Mouse (Mus musculus) cerebellum, adult 9-10 months (tissue): ENCODE data around the gene Krt2.
A peak's percentile ranks its signal among the peaks of the same experiment; 100 is the strongest.

ENCODE experiments used
- DNase-seq: peaks from one replicate; pipeline ENCODE4 v3.0.0; 2022

Krt2 gene

DNA sequence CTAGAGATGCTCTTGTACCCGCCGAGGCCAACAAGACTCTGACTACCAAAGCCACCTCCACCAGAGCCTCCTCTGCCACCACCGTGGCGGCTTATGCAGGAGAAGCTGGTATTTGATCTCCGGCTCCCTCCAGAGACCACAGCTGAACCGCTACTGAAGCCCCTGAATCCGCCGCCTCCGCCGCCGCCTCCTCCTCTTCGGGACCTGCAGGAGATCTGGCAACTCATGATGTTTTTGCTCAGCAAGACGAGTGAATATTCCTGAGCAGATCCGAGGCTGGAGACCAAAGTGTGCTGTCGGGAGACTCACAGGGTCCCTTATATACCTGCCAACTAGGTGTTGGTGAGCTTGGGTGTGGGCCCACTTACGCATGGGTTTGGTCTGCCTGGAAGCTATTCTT, at the start of gene Krt2:
Gene Krt2, minus strand, starts transcription at position 295 of the 400 bp plus-strand sequence.
- DNase-seq = no peak

DNA sequence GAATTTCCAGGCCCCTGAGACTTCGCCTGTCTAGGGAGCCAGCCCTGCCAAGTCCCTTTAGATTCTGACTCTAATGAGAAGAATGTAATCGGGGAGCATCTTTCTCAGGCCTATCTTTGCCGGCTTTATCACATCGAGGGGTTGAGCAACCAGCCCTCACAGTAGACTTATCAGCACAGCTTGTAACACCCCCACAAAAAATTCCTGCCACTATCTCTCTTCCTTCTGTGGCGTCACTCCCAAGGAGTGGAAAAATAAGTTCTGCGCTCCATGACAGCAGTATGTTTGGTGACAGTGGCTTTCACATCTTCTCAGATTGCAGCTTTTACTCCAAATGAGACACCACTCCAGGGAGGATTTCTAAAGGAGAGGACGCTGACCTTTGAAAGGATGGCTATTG, 48.8 kb upstream of the Krt2 start:
- no peak for DNase-seq

DNA sequence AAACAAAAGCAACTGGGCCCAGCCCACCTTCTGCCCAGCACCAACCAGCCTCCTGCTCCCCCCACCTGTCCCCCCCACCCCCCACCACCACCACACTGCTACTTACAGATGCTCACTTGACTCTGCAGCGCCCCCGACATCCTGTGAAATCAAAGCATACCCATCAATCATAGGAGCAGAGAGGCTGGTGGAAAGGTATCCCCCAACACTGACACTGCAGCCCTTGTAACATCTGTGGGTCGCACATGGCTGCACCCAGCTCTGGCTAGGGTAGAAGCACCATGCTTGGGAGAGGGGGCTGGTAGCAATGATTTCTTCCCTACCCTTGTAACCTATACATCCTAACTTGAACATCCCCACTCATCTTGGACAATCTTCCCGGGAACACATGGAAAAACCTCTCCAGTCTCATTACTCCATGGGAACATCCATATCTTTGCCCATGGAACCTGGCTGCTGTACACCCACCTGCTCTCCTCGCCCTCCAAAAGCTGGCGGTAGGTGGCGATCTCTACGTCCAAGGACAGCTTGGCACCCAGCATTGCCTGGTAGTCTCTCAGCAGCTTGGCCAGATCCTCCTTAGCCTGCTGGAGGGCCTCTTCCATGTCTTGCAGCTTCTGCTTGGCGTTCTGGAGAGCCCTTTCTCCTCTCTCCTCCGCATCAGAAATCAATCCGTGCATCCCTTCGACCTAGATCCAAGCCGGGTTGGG, 42.6 kb upstream of the Krt2 start:
- DNase-seq = no peak

DNA sequence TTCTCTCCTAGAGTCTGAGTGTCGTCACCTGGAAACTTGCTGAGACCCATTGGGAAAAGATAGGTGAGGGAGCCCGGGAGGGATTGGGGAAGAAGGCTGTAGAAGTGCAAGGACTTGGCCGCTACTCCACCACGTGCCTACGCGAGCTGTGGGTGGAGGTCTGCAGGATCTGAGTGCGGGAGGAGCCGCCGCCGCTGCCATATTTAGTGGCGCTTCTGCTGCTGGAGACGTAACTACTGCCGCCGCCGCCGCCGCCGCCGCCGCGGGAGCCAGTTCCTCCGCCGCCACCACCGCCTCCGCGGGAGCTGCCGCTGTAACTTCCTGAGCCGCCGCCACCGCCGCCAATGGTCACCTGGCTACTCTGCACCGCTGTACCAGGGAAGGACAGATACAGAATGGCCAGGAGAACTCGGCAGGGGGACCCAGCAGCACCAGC, 41.8 kb upstream of the Krt2 start:
- DNase-seq = no peak

DNA sequence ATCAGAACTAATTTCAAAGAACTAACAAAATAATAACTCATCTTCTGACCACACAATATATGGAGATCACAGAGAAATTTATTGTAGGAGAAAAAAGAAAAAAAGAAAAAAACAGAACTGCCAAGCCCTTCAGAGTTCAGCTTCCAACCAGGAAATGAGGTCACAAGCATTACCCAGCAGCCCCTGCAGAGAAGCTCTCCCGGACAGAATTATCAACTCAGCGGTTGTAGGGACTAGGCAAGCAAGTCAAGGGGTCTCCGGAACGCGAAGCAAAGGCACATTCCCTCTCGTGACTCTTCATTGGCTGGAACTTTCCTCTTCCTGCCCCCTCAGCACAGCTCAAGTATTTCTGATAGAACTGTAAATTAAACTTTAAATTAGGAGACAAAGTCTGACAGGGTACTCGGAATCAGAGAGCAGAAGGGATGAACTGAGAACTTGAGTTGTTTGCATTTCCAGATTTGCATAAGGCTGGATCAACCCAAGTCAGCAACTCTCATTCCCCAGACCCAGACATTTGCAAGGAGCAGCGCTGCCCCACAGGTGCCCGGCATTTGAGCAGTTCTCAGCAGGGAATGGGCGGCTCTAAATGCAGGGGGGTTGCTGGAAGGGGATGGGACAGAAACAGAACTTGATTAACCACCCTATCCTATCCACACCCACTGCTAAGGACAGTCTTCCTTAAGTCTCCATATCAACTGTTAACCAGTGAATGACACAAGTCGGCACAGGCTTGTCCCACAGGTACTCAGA, 40.9 kb upstream of the Krt2 start:
- DNase-seq = no peak

DNA sequence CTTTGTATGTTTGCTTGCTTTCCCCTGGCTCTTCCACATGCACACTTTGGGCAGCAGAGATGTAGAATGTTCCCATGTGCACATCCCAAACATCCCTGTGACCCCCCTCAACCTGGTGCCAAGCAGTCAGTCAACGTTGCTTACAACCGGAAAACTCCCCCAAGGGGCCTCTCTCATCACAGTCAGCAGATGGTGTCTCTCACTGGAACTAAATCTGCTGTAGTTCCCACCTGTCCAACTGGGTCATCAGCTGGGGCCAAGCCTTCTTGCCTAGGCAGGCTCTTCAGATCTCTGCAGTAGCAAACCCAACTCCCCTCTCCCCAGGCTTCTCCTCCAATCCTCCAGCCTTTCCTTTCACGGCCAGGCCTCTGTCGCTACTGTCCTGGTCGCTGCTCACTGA, 38.7 kb upstream of the Krt2 start:
- peak; percentile 9 for DNase-seq

DNA sequence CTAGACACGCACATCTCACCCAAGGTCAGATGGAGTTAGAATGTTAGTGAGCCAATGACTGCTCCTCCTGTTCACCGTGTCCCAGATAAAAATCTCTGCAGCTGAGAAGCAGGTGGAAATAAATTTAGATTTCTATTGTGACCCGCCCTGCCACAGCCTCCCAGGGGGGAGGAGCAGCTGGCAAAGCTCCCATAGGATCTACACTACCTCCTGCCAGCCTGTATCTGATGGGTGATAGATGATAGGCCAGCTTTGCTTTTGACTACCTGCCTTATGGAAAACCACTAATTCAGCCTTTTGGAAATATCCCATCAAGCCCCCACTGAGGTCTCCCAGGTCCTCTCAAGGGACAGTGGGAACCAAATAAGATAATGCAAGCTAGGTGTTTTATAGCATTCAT, 37.8 kb upstream of the Krt2 start:
- DNase-seq = no peak

DNA sequence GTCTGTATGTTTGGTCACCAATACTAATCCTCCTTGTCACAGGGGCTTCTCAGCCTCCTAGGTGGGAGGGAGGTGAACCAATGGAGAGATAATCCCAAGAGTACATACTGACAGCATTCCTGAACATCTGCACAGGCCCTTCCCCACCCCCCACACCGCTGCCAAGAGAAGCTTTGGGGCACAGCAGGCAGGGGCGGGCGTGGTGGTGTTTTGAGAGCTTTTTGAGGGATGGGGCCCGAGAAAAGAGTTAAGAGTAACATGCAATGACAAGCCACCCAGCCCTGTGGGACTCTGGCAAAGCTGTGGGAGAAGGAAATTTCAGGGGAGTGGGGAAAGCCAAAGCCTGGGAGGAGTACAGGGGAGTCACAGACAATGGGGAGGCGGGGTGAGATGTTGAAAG, 36.3 kb upstream of the Krt2 start:
- no peak for DNase-seq

DNA sequence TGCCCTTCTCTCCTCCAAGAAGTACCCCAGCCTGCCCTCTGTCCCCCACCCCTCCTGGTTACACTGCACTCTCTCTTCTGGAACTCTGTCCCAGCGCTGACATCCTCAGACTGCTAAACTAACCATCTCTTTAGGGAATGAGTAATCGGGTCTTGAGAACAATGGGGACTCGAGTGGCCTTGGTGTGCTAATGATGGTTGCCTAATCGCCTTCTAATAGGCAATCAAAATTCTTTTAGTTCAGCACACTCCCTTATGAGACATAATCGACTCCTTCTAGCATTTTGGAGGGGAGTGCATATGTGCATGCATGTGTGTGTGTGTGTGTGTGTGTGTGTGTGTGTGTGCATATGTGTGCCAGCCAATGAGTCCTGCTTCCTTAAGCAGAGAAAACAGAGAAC, 34.6 kb upstream of the Krt2 start:
- DNase-seq = no peak

DNA sequence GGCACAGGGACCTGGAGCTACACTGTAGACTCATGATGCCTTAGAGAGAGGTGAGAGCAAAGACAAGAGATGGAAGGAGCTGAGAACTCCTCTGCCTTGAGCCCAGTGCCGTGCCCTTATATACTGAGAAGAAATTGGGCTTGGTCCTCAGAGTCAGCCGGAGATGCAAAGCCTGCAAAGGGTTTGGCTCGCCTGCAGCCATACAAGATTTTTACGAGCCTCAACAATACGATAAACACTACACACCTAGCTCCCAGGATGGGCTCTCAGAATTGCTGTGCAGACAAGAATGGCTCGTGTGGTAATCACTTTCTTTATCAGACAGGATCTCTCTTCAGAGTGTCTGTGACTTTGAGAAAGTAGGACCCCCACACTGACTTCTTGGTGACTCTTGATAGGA, 32.7 kb upstream of the Krt2 start, which contains the start of gene Krt1:
Gene Krt1, minus strand, starts transcription at position 101 of the 400 bp plus-strand sequence.
- no peak for DNase-seq

DNA sequence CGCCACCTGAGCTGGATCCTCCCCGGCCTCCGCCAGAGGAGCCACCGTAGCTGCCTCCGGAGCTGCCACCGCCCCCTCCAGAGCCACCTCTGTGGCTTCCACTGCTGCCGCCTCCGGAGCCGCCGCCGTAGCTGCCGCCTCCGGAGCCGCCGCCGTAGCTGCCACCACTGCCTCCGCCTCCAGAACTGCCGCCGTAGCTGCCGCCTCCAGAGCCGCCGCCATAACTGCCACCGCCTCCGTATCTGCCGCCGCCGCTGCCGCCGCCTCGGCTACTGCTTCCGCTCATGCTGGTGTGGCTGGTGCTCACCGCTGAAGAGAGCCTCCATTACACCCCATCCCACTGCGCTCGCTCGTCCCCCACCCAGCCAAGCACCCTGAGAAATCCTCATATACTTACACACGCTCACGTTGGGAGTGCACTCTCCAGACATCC, 28.0 kb upstream of the Krt2 start:
- no peak for DNase-seq

DNA sequence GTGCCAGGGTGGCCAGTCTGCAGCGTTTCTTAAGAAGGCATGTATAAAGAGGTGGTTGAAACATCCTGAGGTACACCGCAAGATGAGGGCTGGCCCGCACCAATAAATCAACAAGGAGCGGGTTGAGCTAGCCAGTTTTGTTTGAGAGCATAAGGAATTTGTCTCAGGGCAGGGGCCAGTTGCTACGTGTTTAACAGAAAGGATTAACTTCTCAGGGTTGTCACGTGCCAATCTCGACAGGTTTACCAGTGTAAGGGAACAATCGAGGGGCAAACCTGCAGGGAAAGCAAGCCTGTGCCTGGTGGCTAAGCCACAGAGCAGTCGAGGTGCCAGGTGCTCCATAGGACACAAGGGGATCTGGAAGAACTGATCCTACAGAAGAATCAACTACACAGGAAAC, 25.2 kb upstream of the Krt2 start:
- DNase-seq = no peak

DNA sequence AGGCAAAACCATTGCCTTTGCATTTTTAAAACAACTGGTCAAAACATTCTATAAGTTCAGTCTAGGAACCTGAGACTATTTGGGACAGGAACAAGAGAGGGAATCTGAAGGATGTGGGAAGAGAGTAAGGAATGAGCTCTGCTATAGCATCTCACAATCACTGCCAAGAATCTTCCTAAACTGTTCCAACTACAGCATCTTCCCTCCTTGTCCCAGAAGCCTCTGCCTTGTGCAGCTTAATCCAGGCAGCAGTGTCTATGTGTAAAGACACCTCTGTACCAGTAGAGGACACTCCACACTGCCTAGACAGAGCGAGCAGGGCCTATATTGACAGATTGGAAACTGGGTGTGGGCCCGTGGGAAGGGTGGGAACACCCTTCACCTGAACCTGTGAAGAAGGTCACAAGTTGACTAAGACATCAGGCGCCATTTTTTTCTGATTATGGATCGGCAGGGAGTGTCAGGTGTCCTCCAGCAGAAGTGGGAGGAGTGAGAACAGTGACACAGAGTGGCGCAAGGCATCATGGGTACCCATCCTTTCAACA, 16.9 kb upstream of the Krt2 start:
- DNase-seq = no peak

DNA sequence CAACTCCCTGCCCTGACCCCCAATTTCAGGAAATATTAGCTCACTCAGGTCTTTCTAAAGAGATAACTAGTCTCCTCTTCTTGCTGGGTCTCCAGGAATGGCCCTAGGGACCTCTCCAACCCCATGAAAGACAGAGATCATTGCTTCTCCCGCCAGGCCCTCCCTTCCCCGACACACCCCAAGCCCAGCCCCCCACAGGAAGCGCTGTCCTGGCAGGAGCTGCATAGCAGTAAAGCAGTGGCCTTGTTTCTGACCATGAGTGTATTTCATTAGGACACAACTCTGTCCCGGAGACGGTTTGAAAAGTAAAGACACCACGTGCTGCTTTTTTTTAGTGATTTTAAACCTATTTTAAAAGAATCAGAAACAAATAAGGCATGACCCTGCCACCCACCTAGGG, 15.2 kb upstream of the Krt2 start:
- no peak for DNase-seq

DNA sequence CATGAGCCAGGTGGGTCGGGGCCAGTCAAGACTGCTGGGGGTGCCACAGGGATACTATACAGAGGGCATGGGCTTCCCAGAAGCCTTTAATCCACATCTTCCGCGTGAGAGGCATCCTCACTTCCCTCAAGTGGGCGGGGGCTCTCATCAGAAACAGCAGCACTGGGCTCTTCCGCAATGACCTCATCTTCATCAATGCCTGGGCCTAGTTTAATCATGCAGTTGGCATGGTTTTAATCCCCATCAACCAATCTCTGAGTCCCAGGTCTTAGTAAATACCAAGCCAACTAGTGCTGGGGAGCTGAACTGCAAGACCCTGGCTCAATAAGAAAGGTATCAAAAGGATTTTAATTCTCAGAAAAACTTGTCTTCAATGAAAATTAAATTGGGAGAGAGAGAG, 11.5 kb upstream of the Krt2 start:
- DNase-seq = no peak

DNA sequence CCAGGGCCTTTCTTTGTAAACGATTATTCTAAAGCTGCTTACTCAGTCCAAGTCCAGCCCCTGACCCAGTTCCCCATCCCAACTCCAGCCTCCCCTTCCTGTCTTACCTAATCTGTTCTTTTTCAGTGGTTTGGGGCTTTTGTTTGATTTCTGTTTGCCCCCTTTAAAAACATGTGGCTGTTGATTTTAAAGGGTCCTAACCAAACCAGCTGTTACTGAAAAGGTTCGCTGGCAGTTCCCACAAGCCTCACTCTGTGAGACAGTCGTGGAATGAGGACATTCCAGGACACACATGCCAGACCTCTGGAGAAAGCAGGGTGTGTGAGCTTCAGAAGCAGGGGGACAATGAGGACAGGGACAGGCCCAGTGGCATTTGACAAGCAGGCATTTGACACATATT, 3.8 kb upstream of the Krt2 start:
- no peak for DNase-seq

DNA sequence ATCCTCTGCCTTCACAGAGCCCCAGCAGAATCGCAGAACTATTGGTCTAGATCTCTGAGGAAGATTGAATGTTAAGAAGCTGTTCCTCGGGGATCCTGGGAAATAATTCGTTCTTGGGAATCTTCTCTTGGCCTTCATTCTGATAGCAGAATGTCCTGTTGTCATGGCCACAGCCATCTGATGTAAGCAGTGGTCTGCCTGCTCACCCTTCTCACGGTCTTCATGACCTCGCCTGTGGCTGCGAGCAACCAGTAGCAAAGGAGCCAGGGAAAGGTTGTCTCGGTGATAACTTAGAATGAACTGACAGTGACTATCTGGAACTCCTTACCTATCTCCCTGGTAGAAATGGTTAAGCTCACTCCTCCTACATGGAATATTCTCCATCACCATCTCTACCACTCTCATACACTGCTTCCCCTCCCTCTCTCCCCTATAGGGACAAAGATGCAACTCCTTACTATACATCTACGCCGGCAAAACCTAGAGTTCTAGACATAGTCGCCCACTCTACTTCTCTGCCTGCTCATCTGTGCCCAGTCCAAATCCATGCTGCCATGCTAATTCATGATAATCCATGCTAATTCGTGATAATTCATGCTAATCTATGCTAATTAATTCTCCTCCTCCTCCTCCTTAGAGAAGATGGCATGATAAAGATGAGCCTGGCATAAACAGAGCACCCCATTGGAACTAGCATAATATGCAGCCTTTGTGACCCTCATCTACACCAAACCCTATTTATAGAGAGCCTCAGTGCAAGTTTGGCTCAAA, 14.7 kb downstream of the Krt2 start:
- DNase-seq = no peak

DNA sequence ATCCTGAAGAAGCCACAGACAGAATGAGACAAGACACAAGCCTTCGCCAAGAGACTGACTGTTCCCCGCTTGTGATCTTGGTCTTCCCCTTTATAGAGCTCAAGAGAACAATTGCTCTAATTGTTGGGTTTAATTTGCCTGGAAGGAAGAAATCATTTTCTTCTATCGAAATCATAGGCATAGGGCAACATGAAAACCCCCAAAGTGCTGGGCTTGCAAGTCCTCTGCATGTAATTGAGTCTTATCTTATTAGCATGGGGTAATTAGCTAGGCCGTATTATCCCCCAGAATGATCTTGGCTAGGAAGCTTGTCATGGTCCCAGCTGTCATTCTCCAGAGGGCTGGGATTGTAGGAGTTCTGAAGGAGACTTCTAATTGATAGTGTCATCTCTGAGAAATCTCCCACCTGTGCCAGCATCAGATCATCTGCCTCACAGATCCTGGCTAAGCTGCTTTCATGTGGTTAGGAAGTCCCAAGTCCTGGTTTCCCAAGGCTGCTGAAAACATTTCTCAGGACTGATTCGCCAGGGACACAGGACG, 15.6 kb downstream of the Krt2 start, which contains the start of gene Krt73:
Gene Krt73, minus strand, starts transcription at position 51 of the 540 bp plus-strand sequence.
- no peak for DNase-seq

DNA sequence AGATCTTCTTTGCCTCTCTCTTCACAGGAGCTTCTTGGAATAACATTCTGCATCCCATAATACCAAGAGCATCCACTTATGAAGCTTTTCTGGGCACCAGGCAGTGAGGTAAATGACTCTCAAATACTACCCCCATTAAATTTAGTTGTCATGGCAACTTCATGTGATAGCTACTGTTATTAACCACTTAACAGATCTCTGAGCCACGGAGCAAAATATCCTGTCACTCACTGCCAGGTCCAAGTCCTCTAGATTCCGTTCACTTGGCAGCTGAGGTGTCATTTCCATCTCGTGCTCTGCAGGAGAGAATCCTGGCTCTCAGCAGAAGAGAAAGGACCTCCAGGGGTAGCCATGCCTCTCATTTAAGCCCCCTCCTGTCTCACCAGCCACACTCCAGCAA, 27.1 kb downstream of the Krt2 start:
- DNase-seq = no peak

DNA sequence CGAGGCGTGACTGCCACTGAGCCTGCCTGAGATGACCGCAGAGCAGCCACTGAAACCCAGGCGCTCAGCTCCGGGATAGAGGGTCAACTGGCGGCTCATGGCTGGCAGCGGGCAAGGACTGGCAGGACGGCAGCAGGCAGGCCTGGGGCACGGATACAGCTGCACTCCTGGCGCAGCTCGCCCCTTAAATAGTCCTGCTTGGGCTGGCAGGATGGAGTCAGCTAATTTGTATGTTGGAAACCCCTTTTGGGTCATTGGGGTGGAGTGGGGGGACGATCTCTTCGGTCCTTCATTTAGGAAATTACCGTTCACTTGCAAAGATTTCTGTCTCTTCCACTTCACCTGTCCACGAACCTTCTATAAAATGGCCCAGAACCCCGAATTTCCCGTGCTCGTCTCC, 31.6 kb downstream of the Krt2 start, which contains the start of gene Krt72:
Gene Krt72, minus strand, starts transcription at position 101 of the 400 bp plus-strand sequence.
- DNase-seq = no peak

DNA sequence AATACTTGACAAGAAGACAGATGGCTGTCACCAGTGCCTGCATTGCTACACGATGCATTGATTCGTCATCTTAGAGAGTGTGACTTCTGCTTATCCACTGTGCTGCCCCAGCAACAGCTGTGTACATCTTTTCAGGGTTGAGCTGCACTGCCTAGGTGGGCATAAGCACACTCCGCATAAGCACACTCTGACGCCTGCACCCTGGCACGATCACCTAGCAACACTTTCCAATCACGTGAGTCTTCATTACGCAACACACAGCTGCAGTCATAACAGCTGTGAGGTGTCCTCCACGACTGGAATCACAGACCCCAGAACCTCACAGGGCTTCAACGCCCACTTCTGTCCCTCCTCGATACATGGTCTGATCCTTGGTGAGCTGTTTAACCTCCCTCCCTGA, 44.5 kb downstream of the Krt2 start:
- DNase-seq = no peak

DNA sequence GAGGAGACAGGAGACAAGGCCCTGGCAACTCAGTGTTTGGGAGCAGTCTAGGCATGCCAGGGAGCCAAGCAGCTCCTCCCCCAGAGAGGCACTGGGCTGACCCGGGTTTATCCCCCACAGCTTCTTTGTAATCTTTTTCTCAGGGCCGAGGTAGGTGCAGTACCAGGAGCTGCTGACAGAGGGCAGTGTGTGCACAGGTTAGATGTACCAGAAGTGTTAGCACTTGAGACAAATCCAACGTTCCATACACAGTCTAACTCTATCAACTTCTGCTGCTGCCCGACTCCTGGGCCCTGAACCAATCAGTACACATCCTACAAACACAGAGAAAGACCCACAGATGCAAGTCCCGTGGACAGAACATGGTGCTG, 45.3 kb downstream of the Krt2 start:
- DNase-seq = peak; percentile 82
